ENCODE assay signal across 21 mouse cellular contexts in the genomic region with DNA sequence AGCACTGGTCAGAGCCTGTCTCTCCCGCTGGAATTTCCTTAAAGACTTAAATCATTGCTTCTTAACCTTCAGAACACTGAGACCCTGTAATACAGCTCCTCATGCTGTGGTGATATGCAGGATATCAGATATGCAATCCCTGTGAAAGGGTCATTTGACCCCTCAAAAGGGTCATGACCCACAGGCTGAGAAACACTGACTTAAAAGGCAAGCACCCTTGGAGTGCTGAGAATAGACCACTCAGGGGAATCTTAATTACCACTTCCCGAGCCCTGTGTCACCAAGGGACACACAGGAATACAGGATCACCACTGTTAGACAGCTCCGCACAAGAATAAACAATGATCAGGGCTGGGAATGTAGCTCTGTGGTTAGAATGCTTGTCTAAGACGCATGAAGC.
DNase-seq lines count a peak whose midpoint lies in the region; ATAC-seq lines count a peak whose summit lies in the region.
"Had no signal": no experiment of that assay in that cellular context is flagged by ENCODE, and none has a peak within 500 bp of the region (broad histone marks: within the 10 kb centered on the region; RNA-seq: fewer than 3 reads in every experiment).

No protein-coding gene starts in this region.

- DNase-seq in heart, adult 11 months, result peak; percentile 68
- DNase-seq in heart, postnatal 36 days, result no peak
- no peak for DNase-seq in heart, postnatal 14 days
- peak; percentile 55 for DNase-seq in embryo, embryonic 10.5 days (ENCODE audit: low spot score)
- DNase-seq in embryonic facial prominence, embryonic 10.5 days (ENCODE audit: low spot score), result no peak
- DNase-seq in adrenal gland, postnatal 10 days, result no peak
- DNase-seq: adrenal gland, postnatal 25 days; cerebellum, adult 18-20 months; cerebellum, adult 9-11 months; cerebellum, postnatal 36 days; gastrocnemius, postnatal 14 days; kidney, adult 11 months; kidney, adult 9 months had no signal

- no peak overlapping the region for H3K9ac ChIP-seq in heart, embryonic 13.5 days
- H3K9ac ChIP-seq: embryonic facial prominence, embryonic 15.5 days; forebrain, embryonic 15.5 days; hindbrain, embryonic 12.5 days had no signal

- peaks cover 78% of the 10 kb centered on the region for H3K4me1 ChIP-seq in heart, embryonic 13.5 days
- H3K4me1 ChIP-seq in embryonic facial prominence, embryonic 10.5 days, result peaks cover 71% of the 10 kb centered on the region

- H3K36me3 ChIP-seq in heart, embryonic 13.5 days, result no peaks in the 10 kb centered on the region
- no peaks in the 10 kb centered on the region for H3K36me3 ChIP-seq in embryonic facial prominence, embryonic 10.5 days (replicated peaks)
- H3K36me3 ChIP-seq: embryonic facial prominence, embryonic 15.5 days; forebrain, embryonic 15.5 days; hindbrain, embryonic 12.5 days had no signal

- intact Hi-C loops in heart, postnatal 36 days (cut with DNase I), result no loop called here
- intact Hi-C loops in heart, postnatal 14 days (cut with DNase I), result no loop called here

- no peaks in the 10 kb centered on the region for H3K9me3 ChIP-seq in heart, embryonic 13.5 days
- H3K9me3 ChIP-seq in embryonic facial prominence, embryonic 10.5 days, result no peaks in the 10 kb centered on the region
- H3K9me3 ChIP-seq: embryonic facial prominence, embryonic 15.5 days; forebrain, embryonic 15.5 days; hindbrain, embryonic 12.5 days had no signal

- 31% methylated on average over 4 of the region's 4 CpGs for WGBS in heart, embryonic 13.5 days
- WGBS in embryonic facial prominence, embryonic 10.5 days, result 14% methylated on average over 4 of the region's 4 CpGs

- ATAC-seq in heart, embryonic 13.5 days (ENCODE audit: extremely low read depth, insufficient number of reproducible peaks, low FRiP score, low TSS enrichment), result no peak
- ATAC-seq: activated CD4-positive, CD25-positive, alpha-beta regulatory T cell, adult 4 months; forebrain, embryonic 15.5 days; hindbrain, embryonic 16.5 days; Patski had no signal

- H3K4me3 ChIP-seq in heart, embryonic 13.5 days, result no peak overlapping the region
- no peak overlapping the region for H3K4me3 ChIP-seq in embryonic facial prominence, embryonic 10.5 days
- H3K4me3 ChIP-seq: embryonic facial prominence, embryonic 15.5 days; erythroblast, embryonic 14.5 days; forebrain, embryonic 15.5 days; hindbrain, embryonic 12.5 days had no signal

- H3K27me3 ChIP-seq in heart, embryonic 13.5 days (replicated peaks), result no peaks in the 10 kb centered on the region
- no peaks in the 10 kb centered on the region; the same call in 1 of the 2 replicates for H3K27me3 ChIP-seq in embryonic facial prominence, embryonic 10.5 days (replicated peaks; ENCODE audit: low read depth, poor library complexity, severe bottlenecking)
- H3K27me3 ChIP-seq: embryonic facial prominence, embryonic 15.5 days; forebrain, embryonic 15.5 days; hindbrain, embryonic 12.5 days; Patski had no signal

- H3K4me2 ChIP-seq in heart, embryonic 13.5 days, result no peak overlapping the region
- H3K4me2 ChIP-seq: embryonic facial prominence, embryonic 15.5 days; forebrain, embryonic 15.5 days; hindbrain, embryonic 12.5 days had no signal

- peak overlapping the region; percentile 50; the same call in 1 of the 2 replicates for H3K27ac ChIP-seq in heart, embryonic 13.5 days (replicated peaks)
- peak overlapping the region; percentile 19; the same call in 1 of the 2 replicates for H3K27ac ChIP-seq in embryonic facial prominence, embryonic 10.5 days (replicated peaks)
- H3K27ac ChIP-seq: embryonic facial prominence, embryonic 15.5 days; forebrain, embryonic 15.5 days; hindbrain, embryonic 12.5 days had no signal

Comparison
In these comparisons a context has a peak if more than half of its experiments do, and no peak if none do; other contexts are left out.
1. DNase-seq: peak in heart, adult 11 months (single experiment) and embryo, embryonic 10.5 days (single experiment); none in heart, postnatal 36 days (0 of 2), heart, postnatal 14 days (0 of 2), embryonic facial prominence, embryonic 10.5 days (single experiment) and adrenal gland, postnatal 10 days (single experiment).